Mouse (Mus musculus): ENCODE data around the gene Radil. TPM values are rescaled to one million over a fixed set of nuclear protein-coding genes. Genes with fewer than 3 reads are reported as not detected.

Radil gene
- polyA plus RNA-seq, 1 experiment from 2014 or later = 17.6 TPM

Other genes starting within 250 kb of the Radil start
- gene Foxk1, start 149.6 kb downstream of the Radil start, polyA plus RNA-seq (2015; fragmentation: Nextera tagmentation; extraction: Ambion mirVana) = 4.1 and 4.6 TPM in 2 replicates
- 14.8 and 16.9 TPM in 2 replicates for gene Ap5z1, start 87.2 kb downstream of the Radil start, polyA plus RNA-seq (2015; fragmentation: Nextera tagmentation; extraction: Ambion mirVana)
- gene Papolb, start 21.0 kb downstream of the Radil start, polyA plus RNA-seq (2015; fragmentation: Nextera tagmentation; extraction: Ambion mirVana) = 0.20 and 0.27 TPM in 2 replicates
- 77.4 and 91.5 TPM in 2 replicates for gene Mmd2, start 57.7 kb upstream of the Radil start, polyA plus RNA-seq (2015; fragmentation: Nextera tagmentation; extraction: Ambion mirVana)
- 50.2 and 53.3 TPM in 2 replicates for gene Wipi2, start 76.6 kb upstream of the Radil start, polyA plus RNA-seq (2015; fragmentation: Nextera tagmentation; extraction: Ambion mirVana)
- gene Slc29a4, start 141.4 kb upstream of the Radil start, polyA plus RNA-seq (2015; fragmentation: Nextera tagmentation; extraction: Ambion mirVana) = 93.7 and 99.2 TPM in 2 replicates

Data from forebrain, embryonic 16.5 days (tissue).